Mouse (Mus musculus): Measurements from ENCODE around the gene Pltp. TPM values are rescaled to one million over a fixed set of nuclear protein-coding genes. Genes with fewer than 3 reads are reported as not detected.
"Not testable (repeated sequence)": the region's sequence is repeated elsewhere in the genome, so short reads cannot be mapped to it uniquely, and the experiment has no call there.

Gene Pltp
- total RNA-seq, 2 experiments from 2014 or later, result 72.9 to 79.2 TPM

DNA sequence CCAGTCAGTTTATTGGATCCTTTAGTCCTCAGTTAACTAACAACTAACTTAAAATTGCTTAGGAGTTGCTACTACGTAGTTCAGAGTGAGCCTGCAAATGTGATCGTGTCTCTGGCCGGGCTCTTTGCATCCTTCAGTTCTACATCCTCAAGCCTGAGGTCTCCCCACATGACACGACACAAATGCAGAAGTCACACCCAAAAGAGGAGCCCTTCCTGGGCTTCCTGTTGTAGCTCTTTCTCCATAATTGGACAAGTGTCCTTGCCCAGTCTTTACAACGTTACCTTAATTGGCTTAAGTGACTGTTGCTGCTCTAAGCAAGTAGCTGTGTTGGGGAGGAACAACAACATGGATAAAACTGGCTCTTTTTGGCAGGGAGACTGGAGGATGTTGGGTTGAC lies 42.2 kb downstream of the Pltp start:
- DNase-seq (ENCODE audit: low spot score in 2 of 2), result no peak

DNA sequence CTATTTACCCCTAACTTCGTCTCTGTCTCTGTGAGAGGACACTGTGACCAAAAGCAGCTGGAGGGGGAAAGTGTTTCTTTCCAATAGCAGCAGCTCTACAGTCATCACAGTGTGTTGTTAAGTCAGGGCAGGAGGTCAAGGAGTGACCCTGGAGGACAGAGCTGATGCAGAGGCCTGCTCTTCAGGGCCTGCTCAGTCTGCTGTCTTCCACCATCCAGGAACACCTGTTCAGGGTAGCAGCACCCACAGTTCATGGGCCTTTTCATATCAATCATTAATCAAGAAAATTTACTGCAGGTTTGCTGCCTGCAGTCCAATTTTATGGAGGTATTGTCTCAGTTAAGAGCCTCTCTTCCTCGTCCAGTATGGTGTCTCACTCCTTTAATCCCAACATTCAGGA lies 44.0 kb downstream of the Pltp start:
- no peak for DNase-seq (ENCODE audit: low spot score in 2 of 2)

DNA sequence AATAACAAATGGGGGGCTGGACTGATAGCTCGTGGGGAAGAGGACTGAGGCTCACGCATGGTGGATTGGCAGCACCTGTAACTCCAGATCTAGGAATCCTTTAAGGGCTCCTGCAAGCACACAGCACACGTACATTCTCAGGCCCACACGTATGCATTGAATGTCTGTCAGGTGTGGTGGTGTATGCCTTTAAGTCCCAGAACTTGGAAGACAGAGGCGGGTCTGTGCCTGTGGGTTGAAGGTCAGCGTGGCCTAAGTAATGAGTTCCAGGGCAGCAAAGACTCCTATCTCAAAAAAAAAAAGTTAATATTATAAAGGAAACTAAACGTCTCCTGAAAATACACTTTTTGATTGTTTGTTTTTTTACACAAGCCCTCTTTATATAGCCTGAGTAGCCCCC lies 50.9 kb downstream of the Pltp start:
- DNase-seq (ENCODE audit: low spot score in 2 of 2), result no peak

- no peak for DNase-seq (ENCODE audit: low spot score in 2 of 2)
Observed at GRCm38 (mm10) chr2:164805332-164805718, 52.2 kb downstream of the Pltp start.

GRCm38 (mm10) chr2:164804533-164805331 lies 52.8 kb downstream of the Pltp start, which contains the start of the genes Acot8 and Zswim3:
Gene Acot8 (minus strand): TSS chr2:164804882.
Gene Zswim3 (plus strand): TSS chr2:164805098.
- peak; percentile 100 for DNase-seq (ENCODE audit: low spot score in 2 of 2)

- no peak for DNase-seq (ENCODE audit: low spot score in 2 of 2)
Observed at GRCm38 (mm10) chr2:164803921-164804313, 53.6 kb downstream of the Pltp start.

DNA sequence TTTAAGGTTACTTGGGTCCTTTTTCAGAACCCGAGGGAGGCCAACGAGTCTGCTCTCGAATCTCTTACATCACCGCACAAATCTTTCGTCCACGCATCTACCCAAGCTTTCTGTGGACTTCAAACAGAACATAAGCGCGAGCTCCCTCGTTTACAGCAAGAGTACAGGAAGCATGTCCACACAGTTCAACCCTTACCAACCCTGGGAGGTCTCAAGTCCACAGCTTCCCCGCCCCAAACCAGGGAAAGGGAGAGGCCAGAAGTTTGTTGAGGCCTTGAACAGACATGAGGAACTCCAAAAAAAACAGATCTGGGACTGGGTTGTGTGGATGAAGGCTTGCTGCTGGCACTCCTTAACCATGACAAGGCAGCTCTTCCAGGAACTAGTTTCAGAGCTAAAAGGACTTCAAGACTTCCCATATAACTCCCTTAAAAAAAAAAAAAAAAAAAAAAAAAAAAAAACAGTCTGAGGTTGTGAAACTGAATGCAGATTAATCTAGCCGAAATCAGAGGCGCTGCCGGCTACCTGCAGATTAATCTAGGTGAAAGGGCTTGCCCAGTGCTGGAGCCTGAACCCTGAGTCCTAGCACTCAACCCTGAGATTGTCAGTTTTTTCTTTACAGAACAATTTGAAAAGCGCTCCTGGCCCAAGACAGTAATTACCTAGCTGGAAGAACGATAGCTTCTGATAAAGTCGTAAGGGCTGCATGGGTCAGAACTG lies 54.1 kb downstream of the Pltp start:
- no peak for DNase-seq (ENCODE audit: low spot score in 2 of 2)

GRCm38 (mm10) chr2:164800252-164801004 lies 57.1 kb downstream of the Pltp start:
- DNase-seq (ENCODE audit: low spot score in 2 of 2), result no peak

GRCm38 (mm10) chr2:164798554-164798953 lies 59.0 kb downstream of the Pltp start:
- not testable (repeated sequence) for DNase-seq (ENCODE audit: low spot score in 2 of 2)

DNA sequence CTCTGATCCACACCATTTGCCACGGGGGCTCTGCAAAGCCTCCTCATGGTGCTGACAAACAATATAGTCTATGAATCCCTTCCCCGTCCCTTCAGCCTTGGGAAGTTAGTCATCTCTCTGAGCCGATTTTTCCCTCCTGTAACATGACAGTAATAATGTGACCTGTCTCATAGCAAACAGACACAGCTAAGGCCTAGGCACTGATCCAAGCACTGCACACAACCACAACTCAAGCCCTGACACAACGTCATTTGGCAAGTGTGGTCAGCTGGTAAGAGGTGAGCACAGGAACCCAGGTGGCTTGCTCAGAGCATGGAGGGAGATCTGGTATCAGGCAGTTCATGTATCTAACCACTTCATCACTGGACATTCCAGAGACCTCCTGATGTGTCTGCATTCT lies 61.6 kb downstream of the Pltp start:
- DNase-seq (ENCODE audit: low spot score in 2 of 2), result no peak

DNA sequence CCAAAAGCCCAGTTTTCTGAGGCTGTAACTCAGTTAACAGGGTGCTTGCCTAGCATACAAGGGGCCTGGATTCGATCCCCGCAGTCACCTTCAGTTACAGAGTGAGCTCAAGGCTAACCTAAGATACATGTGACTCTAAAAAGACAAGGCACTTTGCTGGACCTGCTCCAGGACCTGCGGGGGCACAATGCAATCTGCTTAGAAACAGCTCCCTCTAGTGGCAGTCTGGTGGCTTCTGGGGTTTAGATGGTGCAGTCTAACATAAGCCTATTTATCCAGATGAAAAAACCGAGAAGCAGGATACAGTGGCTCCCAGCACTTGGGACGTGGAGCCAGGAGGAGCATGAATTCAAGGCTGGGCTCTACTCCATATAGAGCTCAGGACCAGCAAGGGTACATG lies 63.2 kb downstream of the Pltp start:
- peak; percentile 80 to 88 for DNase-seq (ENCODE audit: low spot score in 2 of 2)

DNA sequence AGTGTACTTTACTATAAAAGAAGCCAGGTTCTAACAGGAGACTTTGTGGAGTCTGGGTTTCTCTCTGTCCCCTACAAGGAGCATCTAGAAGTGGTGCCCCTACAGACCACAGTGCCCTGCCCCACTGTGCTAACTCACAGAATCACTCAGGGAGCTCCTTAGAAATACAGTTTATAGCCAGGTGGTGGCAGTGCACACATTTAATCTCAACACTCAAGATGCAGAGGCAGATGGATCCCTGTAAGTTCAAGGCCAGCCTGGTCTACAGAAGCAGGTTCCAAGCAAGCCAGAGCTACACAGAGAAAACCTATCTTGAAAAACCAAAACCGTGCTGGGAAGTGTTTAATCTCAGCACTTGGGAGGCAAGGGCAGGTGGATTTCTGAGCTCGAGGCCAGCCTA lies 63.7 kb downstream of the Pltp start:
- DNase-seq (ENCODE audit: low spot score in 2 of 2), result no peak

DNA sequence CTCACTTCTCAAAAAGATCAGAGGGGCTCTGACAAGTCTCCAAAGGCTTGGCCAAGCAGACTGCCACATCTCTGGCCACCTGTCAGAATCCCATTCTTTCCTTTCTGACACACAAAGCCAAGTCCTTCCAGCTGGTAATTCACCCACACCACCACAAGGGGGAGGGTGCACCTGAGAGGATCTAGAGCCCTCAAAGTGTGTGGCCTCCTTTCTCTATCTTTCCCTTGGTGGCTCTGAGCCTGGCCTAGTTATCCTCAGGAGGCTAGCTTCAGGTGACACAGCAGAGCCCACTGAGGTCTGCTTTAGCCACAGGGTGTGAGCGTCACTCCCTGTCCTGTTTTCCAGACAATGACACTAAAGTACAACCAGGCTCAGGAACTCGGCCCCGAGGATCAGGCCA lies 64.3 kb downstream of the Pltp start:
- DNase-seq (ENCODE audit: low spot score in 2 of 2), result peak; percentile 44 to 64

GRCm38 (mm10) chr2:164792400-164793190 lies 64.9 kb downstream of the Pltp start:
- DNase-seq (ENCODE audit: low spot score in 2 of 2), result no peak

GRCm38 (mm10) chr2:164791841-164792261 lies 65.7 kb downstream of the Pltp start:
- DNase-seq (ENCODE audit: low spot score in 2 of 2), result no peak

GRCm38 (mm10) chr2:164790451-164790850 lies 67.1 kb downstream of the Pltp start:
- DNase-seq (ENCODE audit: low spot score in 2 of 2), result no peak

Other genes starting within 250 kb of the Pltp start
- not detected for gene Wfdc6b, start 244.2 kb downstream of the Pltp start, total RNA-seq (2021)
- gene Wfdc8, start 244.1 kb downstream of the Pltp start, total RNA-seq (2021), result not detected
- gene Wfdc16, start 218.9 kb downstream of the Pltp start, total RNA-seq (2021), result not detected
- not detected for gene Wfdc10, start 201.7 kb downstream of the Pltp start, total RNA-seq (2021)
- gene Wfdc9, start 201.1 kb downstream of the Pltp start, total RNA-seq (2021), result not detected
- gene Wfdc11, start 183.6 kb downstream of the Pltp start, total RNA-seq (2021), result not detected
- not detected for gene Wfdc13, start 172.6 kb downstream of the Pltp start, total RNA-seq (2021)
- gene Spint4, start 159.2 kb downstream of the Pltp start, total RNA-seq (2021), result not detected
- gene Spint5, start 142.4 kb downstream of the Pltp start, total RNA-seq (2021), result not detected
- gene Wfdc3, start 111.8 kb downstream of the Pltp start, total RNA-seq (2021), result 1 to 10 TPM in 1 of 2 experiments, under 1 TPM in 1; 0.87 to 1.4 TPM
- gene Dnttip1, start 111.7 kb downstream of the Pltp start, total RNA-seq (2021), result 10 to 100 TPM; 41.9 to 46.0 TPM
- 1 to 10 TPM; 6.9 to 8.3 TPM for gene Ube2c, start 87.8 kb downstream of the Pltp start, total RNA-seq (2021)
- gene Tnnc2, start 77.7 kb downstream of the Pltp start, total RNA-seq (2021), result not detected
- 10 to 100 TPM; 41.3 to 43.6 TPM for gene Snx21, start 71.9 kb downstream of the Pltp start, total RNA-seq (2021)
- gene Acot8, start 52.8 kb downstream of the Pltp start, total RNA-seq (2021), result 10 to 100 TPM; 24.1 to 28.6 TPM
- gene Zswim3, start 52.6 kb downstream of the Pltp start, total RNA-seq (2021), result 1 to 10 TPM; 8.9 to 9.4 TPM
- gene Zswim1, start 35.0 kb downstream of the Pltp start, total RNA-seq (2021), result 10 to 100 TPM; 18.5 to 18.7 TPM
- gene Spata25, start 29.2 kb downstream of the Pltp start, total RNA-seq (2021), result 1 to 10 TPM in 1 of 2 experiments, not detected in 1; 1.6 TPM
- gene Ctsa, start 24.8 kb downstream of the Pltp start, total RNA-seq (2021), result 10 to 100 TPM; 70.8 to 76.9 TPM
- 1 to 10 TPM; 3.5 to 4.7 TPM for gene Neurl2, start 24.3 kb downstream of the Pltp start, total RNA-seq (2021)
- 10 to 100 TPM; 45.0 to 50.9 TPM for gene Pcif1, start 21.6 kb upstream of the Pltp start, total RNA-seq (2021)
- gene Zfp335, start 54.0 kb upstream of the Pltp start, total RNA-seq (2021), result 10 to 100 TPM; 24.0 to 24.1 TPM
- 1 to 10 TPM; 2.8 TPM for gene Mmp9, start 83.1 kb upstream of the Pltp start, total RNA-seq (2021)
- 100 to 1,000 TPM; 252 to 272 TPM for gene Slc12a5, start 103.1 kb upstream of the Pltp start, total RNA-seq (2021)
- 10 to 100 TPM; 55.8 to 57.6 TPM for gene Ncoa5, start 177.2 kb upstream of the Pltp start, total RNA-seq (2021)
- 1 to 10 TPM; 1.5 to 3.8 TPM for gene Cd40, start 197.9 kb upstream of the Pltp start, total RNA-seq (2021)
- gene 1700025C18Rik, start 233.0 kb upstream of the Pltp start, total RNA-seq (2021), result not detected